Mouse (Mus musculus): Measurements from ENCODE around the gene Nfkbib. TPM values are rescaled to one million over a fixed set of nuclear protein-coding genes. Genes with fewer than 3 reads are reported as not detected.

The Nfkbib gene
- polyA plus RNA-seq, 1 experiment from 2014 or later = 44.5 TPM

DNA sequence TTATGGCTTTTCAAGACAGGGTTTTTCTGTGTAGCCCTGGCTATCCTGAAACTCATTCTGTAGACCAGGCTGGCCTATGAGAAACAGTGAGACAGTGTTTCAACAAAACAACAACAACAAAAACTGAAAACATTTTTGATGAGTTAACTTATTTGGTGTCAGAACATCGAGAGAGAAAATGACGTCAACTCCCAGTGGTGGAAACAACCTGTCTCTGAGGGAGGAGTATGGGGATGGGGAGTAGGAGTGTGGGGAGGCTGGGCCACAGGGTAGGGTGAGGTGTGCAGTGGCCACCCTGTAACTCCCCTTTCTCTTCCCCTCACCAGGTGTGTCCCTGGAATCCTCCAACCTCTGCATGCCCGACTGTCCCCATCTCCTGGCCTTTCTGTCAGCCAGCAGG is 27.2 kb upstream of the Nfkbib start:
- peaks cover 6% of the 10 kb centered on the region; the same call in 1 of the 2 replicates for H3K4me1 ChIP-seq
- H3K4me3 ChIP-seq = no peak overlapping the region
- no peaks in the 10 kb centered on the region for H3K9me3 ChIP-seq
- H3K4me2 ChIP-seq (replicated peaks) = no peak overlapping the region
- H3K27me3 ChIP-seq = peaks cover 8% of the 10 kb centered on the region; the same call in 1 of the 2 replicates
- H3K9ac ChIP-seq (replicated peaks) = no peak overlapping the region
- ATAC-seq (ENCODE audit: low FRiP score, low read depth) = no peak
- no peak overlapping the region for H3K27ac ChIP-seq (replicated peaks)
- 93% methylated on average over 3 of the region's 3 CpGs for WGBS
- H3K36me3 ChIP-seq = no peaks in the 10 kb centered on the region

DNA sequence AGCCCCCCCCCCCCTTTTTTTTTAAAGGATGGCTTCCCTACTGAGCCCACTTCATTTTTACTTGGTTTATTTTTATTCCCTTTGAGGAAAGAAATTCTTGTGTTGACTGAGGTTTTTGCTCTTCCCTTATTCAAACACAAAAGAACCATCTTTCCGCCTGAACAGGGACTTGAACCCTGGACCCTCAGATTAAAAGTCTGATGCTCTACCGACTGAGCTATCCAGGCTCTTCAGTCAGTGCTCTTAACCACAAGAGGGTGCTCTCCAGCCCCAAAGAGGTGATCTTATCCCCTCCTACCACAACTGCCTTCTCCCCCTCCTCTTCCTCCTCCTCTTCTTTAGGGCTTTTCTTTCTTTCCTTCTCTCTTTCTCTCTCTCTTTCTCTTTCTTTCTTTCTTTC is 26.5 kb upstream of the Nfkbib start:
- Histone ChIP-seq H3K9me3 (no peaks in the 10 kb centered on the region), H3K4me1 (peaks cover 6% of the 10 kb centered on the region; the same call in 1 of the 2 replicates), H3K9ac (replicated peaks) (no peak overlapping the region), H3K36me3 (no peaks in the 10 kb centered on the region), H3K27me3 (peaks cover 8% of the 10 kb centered on the region; the same call in 1 of the 2 replicates), H3K27ac (replicated peaks) (no peak overlapping the region), H3K4me2 (replicated peaks) (no peak overlapping the region), H3K4me3 (no peak overlapping the region)
- ATAC-seq (ENCODE audit: low FRiP score, low read depth) = no peak
- WGBS = 39% methylated on average over 2 of the region's 2 CpGs

DNA sequence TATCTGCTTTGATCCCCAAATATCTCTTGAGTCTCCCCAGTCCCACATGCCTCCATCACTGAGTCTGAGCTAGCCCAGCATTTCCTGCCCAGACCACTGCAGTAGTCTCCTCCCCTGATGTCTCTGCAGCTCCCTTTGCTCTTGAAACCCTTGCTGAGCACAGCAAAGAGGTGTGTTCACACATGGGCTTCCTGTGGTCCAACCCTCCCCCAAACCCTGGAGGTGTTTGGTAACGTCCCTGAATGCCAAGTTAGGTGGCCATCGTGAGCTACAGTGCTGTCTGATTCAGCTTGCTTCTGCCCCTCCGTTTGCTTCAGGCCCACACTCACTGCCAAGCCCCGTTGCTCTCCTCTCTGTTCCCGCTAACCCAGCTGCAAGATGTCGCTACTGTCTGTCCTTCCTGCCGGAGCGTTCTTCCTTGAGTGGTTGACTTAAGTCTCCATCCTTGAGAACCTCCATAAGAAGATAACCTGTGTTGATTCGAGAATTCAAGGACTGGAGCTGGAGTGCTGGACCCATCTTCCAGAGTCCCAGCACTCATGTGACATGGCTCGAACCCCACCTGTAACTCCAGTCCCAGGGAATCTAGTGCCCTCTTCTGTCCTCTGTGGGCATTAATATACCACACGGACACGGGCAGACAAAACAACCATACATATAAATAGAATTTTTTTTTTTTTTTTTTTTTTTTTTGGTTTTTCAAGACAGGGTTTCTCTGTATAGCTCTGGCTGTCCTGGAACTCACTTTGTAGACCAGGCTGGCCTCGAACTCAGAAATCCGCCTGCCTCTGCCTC is 25.3 kb upstream of the Nfkbib start:
- Histone ChIP-seq H3K9ac (replicated peaks) (no peak overlapping the region), H3K4me2 (replicated peaks) (no peak overlapping the region), H3K27ac (replicated peaks) (no peak overlapping the region), H3K27me3 (peaks cover 7% of the 10 kb centered on the region; the same call in 1 of the 2 replicates), H3K9me3 (no peaks in the 10 kb centered on the region), H3K36me3 (peaks cover 8% of the 10 kb centered on the region; the same call in 1 of the 2 replicates), H3K4me3 (no peak overlapping the region), H3K4me1 (peaks cover 6% of the 10 kb centered on the region; the same call in 1 of the 2 replicates)
- ATAC-seq (ENCODE audit: low FRiP score, low read depth) = no peak
- 82% methylated on average over 14 of the region's 14 CpGs for WGBS

DNA sequence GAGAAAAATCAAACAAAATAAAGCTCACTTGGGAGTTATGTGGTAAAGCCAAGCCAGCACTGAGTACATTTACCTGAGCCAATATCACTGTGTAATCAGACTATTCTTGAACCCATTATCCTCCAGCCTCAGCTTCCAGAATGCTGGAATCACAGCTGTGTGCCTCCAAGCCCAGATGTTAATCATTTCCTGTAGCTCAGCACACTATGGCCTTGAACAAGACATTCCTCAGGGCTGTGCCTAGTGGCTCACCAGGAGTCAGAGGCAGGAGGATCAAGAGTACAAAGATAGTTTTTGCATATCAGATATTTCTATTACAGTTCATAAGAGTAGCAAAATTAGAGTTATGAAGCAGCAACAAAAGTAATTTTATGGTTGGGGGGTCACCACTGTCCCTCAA is 24.4 kb upstream of the Nfkbib start:
- Histone ChIP-seq H3K27me3 (peaks cover 5% of the 10 kb centered on the region; the same call in 1 of the 2 replicates), H3K4me1 (peaks cover 4% of the 10 kb centered on the region; the same call in 1 of the 2 replicates), H3K9ac (replicated peaks) (no peak overlapping the region), H3K27ac (replicated peaks) (no peak overlapping the region), H3K4me3 (no peak overlapping the region), H3K4me2 (replicated peaks) (no peak overlapping the region), H3K9me3 (no peaks in the 10 kb centered on the region), H3K36me3 (peaks cover 9% of the 10 kb centered on the region; the same call in 1 of the 2 replicates)
- no peak for ATAC-seq (ENCODE audit: low FRiP score, low read depth)

DNA sequence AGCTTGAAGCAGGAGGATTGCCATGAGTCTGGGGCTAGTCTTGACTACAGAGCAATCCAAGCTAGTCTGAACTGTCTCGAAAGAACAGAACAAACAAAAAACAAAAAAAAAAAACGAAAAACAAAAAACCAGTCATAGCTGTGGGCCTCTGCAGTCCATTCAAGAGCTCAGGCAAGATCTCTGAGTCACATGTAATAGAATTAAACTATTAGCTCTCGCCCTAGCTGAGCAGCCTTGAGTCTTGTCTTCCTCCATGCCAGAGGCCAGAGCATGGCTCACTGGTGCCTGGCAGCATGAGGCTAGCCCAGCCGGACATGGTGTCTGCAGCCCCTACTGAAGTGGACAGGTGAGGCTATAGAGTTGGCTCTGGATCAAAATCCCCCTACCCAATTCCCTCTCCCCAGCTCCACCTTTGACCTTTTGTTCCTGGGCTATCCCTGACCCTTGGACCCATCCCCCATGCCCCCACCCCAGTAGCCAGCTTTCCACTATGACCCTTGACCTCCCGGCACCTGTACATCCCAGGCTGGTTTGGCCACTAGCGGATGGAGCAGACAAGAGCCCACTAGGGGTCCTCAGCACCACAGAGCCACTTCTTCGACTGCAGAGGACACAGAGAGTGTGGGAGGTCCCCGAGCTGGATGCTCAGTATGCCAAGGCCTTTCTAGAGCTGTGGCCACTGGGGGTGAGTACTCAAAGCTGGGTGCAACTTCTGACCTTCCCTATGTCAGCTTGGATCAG is 22.9 kb upstream of the Nfkbib start:
- Histone ChIP-seq H3K9ac (replicated peaks) (no peak overlapping the region), H3K27ac (replicated peaks) (no peak overlapping the region), H3K4me3 (no peak overlapping the region), H3K27me3 (no peaks in the 10 kb centered on the region), H3K4me2 (replicated peaks) (no peak overlapping the region), H3K9me3 (no peaks in the 10 kb centered on the region), H3K4me1 (no peaks in the 10 kb centered on the region), H3K36me3 (peaks cover 23% of the 10 kb centered on the region)
- no peak for ATAC-seq (ENCODE audit: low FRiP score, low read depth)
- 48% methylated on average over 8 of the region's 8 CpGs for whole genome bisulfite sequencing

DNA sequence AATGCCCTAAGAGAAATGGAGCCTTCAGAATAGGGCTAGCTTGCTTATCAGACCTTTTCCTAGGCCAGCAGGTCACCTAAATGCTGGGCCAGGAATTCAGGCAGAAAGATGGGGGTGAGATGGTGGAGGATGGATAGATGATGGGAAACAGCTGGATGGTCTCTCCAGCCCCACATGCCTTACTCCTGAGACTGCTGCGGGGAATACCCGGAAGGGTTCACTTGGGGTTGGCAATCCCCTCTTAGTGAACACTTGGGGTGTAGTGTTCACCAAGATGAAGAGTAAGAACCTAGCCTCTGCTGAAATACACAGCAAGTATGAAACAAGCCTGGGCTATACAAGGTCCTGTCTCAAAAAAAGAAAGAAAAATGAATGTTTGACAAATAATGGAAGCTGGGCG is 21.9 kb upstream of the Nfkbib start:
- Histone ChIP-seq H3K9ac (replicated peaks) (no peak overlapping the region), H3K4me3 (no peak overlapping the region), H3K36me3 (peaks cover 23% of the 10 kb centered on the region), H3K27ac (replicated peaks) (no peak overlapping the region), H3K27me3 (no peaks in the 10 kb centered on the region), H3K4me2 (replicated peaks) (no peak overlapping the region), H3K4me1 (no peaks in the 10 kb centered on the region), H3K9me3 (no peaks in the 10 kb centered on the region)
- 94% methylated on average over 3 of the region's 3 CpGs for WGBS
- ATAC-seq (ENCODE audit: low FRiP score, low read depth) = no peak

DNA sequence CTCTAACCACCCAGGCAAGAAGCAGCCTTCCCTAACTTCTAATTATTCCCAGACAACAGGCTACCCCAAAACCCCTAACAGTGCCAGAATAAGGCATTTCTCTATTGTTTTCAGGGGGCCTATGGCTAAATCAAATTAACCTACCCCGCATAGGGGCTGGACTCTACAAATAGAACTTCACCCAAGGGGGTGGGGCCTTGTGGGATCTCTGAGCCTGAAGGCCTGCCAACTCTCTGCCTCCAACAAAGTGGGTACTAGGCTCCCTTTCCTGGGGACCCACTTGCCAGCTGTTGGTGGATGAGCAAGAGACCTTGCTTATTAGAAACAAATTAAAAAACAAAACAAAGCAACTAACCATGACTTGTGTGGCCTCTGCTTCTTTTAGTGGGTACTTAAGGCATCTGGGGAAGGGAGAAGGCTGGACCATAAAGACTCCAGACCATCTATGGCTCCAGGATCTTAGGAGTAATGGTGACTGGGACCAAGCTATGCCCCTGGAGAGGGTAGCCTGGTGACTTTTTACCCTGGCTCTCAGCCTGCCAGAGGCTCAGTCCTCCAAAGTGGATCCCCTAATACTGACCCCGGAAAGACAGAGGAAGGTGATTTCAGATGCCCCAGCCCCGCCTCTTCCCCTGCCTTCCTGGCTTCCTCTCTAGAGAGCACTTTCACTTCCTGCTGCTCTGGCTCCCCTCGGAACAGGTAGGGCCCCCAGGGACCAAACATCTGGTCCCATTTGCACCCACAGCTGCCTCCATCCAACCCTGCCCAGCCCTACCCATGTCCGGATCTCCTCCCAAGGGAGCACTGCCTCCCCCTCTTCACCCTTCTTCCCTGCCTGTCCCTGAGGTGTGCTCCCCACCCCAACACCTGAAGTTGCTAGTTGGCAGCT is 21.2 kb upstream of the Nfkbib start, which contains the start of gene Rinl:
Gene Rinl (plus strand): TSS at position 663 of the 889 bp plus-strand sequence.
- no peak within 1 kb of the TSS for H3K9ac ChIP-seq (replicated peaks)
- ATAC-seq (ENCODE audit: low FRiP score, low read depth) = no peak

DNA sequence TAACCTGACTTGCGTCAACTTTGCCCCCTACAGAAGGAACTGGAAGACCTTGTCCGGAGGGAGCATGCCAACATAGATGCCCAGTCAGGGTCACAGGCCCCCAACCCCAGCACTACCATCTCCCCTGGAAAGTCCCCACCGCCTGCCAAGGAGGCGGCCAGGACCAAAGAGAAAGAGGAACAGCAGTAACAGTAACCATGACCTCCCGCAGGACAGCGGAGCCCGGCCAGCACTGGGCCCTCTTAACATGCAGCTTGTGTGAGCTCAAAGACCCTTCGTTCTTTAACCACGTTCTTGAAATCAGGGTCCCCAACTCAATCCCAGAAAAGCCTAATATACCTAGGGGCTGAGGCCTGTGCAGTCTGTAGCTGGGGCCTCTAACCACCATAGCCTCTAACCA is 20.6 kb upstream of the Nfkbib start:
- Histone ChIP-seq H3K9me3 (no peaks in the 10 kb centered on the region), H3K4me3 (no peak overlapping the region), H3K4me2 (replicated peaks) (no peak overlapping the region), H3K27ac (replicated peaks) (no peak overlapping the region), H3K27me3 (no peaks in the 10 kb centered on the region), H3K36me3 (peaks cover 34% of the 10 kb centered on the region), H3K4me1 (no peaks in the 10 kb centered on the region), H3K9ac (replicated peaks) (no peak overlapping the region)
- no peak for ATAC-seq (ENCODE audit: low FRiP score, low read depth)
- 90% methylated on average over 9 of the region's 9 CpGs for WGBS

More for the DNA sequence above, 21.2 kb upstream of the Nfkbib start, which contains the start of gene Rinl:
- Histone ChIP-seq H3K4me2 (replicated peaks) (no peak within 1 kb of the TSS), H3K27me3 (no peaks in the 10 kb centered on the region), H3K4me1 (no peaks in the 10 kb centered on the region), H3K36me3 (peaks cover 29% of the 10 kb centered on the region), H3K9me3 (no peaks in the 10 kb centered on the region), H3K4me3 (no peak within 1 kb of the TSS), H3K27ac (replicated peaks) (no peak within 1 kb of the TSS)
- WGBS = 79% methylated on average over 5 of the region's 5 CpGs

DNA sequence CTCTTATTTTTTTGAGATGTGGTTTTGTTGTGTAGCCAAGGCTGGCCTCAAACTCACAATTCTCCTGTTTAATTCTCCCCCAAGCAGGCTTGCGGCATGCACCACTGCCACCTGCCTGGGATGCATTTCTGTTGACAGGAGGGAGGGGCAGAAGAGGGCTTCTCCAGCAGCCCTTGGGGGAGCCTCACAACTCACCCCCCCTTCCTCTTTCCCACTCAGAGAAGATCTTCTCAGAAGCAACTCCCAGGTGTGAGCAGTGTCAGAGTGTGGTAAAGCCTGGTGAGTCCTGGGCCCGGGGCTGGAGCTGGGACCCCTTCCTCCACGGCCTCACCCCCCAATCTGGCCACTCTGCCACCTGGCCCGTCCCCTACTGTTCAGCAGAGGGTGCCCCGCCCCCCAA is 17.8 kb upstream of the Nfkbib start:
- H3K36me3 ChIP-seq = peaks cover 38% of the 10 kb centered on the region

DNA sequence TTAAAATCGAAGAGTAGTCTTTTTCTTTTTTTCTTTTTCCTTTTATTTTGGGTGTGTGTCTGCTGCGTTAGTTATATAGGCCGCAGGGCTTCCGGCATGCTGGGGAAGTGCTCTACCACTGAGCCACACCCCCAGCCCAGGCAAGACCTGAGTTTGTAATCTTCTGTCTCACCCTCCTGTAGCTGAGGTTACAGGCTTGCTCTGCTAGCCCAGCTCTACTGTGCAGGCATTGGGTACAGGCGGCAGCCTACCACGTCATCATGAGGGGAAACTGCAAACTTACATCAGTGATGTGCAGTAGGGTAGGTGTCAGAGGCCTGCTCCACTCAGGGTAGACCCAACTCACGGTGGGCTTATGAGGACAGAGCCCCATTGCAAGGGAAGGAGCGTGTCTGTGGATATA is 13.9 kb upstream of the Nfkbib start:
- no peak overlapping the region for H3K27ac ChIP-seq (replicated peaks)
- WGBS = 91% methylated on average over 8 of the region's 8 CpGs
- H3K4me2 ChIP-seq (replicated peaks) = no peak overlapping the region
- H3K9ac ChIP-seq (replicated peaks) = no peak overlapping the region
- H3K4me3 ChIP-seq = no peak overlapping the region
- H3K9me3 ChIP-seq = no peaks in the 10 kb centered on the region
- no peaks in the 10 kb centered on the region for H3K27me3 ChIP-seq
- H3K4me1 ChIP-seq = peaks cover 7% of the 10 kb centered on the region
- peaks cover 39% of the 10 kb centered on the region for H3K36me3 ChIP-seq
- ATAC-seq (ENCODE audit: low FRiP score, low read depth) = no peak

More for the DNA sequence above, 17.8 kb upstream of the Nfkbib start:
- Histone ChIP-seq H3K27ac (replicated peaks) (no peak overlapping the region), H3K4me1 (peaks cover 5% of the 10 kb centered on the region), H3K4me2 (replicated peaks) (no peak overlapping the region), H3K27me3 (no peaks in the 10 kb centered on the region), H3K4me3 (no peak overlapping the region), H3K9me3 (no peaks in the 10 kb centered on the region), H3K9ac (replicated peaks) (no peak overlapping the region)
- no peak for ATAC-seq (ENCODE audit: low FRiP score, low read depth)
- WGBS = 67% methylated on average over 4 of the region's 5 CpGs

DNA sequence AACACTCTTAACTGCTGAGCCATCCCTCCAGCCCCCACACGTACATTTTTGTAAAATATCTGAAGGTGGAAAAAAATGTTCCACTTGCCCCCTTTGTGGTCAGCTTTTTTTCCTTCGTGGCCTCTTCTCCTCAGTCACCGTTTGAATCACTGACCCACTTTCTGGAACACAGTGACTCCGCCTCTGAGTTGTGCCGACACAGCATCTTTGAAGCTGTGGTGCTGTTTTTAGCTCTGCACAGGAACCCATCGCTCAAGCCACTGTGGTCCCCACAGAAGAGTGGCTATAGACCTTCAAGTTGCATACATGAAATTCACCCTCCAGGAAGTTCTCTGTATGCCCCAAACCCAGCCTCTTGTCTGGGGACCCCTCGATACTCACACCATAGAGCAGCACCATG is 13.5 kb upstream of the Nfkbib start:
- H3K4me1 ChIP-seq = peaks cover 7% of the 10 kb centered on the region
- no peak overlapping the region for H3K4me2 ChIP-seq (replicated peaks)
- ATAC-seq (ENCODE audit: low FRiP score, low read depth) = no peak
- no peaks in the 10 kb centered on the region for H3K9me3 ChIP-seq
- 87% methylated on average over 7 of the region's 7 CpGs for WGBS
- H3K27ac ChIP-seq (replicated peaks) = no peak overlapping the region
- H3K4me3 ChIP-seq = no peak overlapping the region
- no peak overlapping the region for H3K9ac ChIP-seq (replicated peaks)
- H3K27me3 ChIP-seq = no peaks in the 10 kb centered on the region
- H3K36me3 ChIP-seq = peaks cover 35% of the 10 kb centered on the region
